Mouse (Mus musculus) liver, embryonic 15.5 days (tissue): Measurements from ENCODE around the gene Lclat1. TPM values are rescaled to one million over a fixed set of nuclear protein-coding genes. Genes with fewer than 3 reads are reported as not detected.
"Not testable (repeated sequence)": the region's sequence is repeated elsewhere in the genome, so short reads cannot be mapped to it uniquely, and the experiment has no call there.

Experiments
- ATAC-seq: fragments of 200-750 bp; cut with Nextera tagmentation; 2 replicates; pipeline ENCODE4 v1.8.0; 2017; ENCODE audit warnings: moderate number of reproducible peaks, mild to moderate bottlenecking, moderate library complexity; ENCODE audit not compliant: insufficient read depth
- H3K27ac ChIP-seq: fragments of 300-500 bp; sonication (generic); replicated peaks from 2 replicates; pipeline ENCODE4 v1.5.1; 2015; ENCODE audit warnings: mild to moderate bottlenecking, inconsistent platforms
- H3K27me3 ChIP-seq: fragments of 300-500 bp; sonication (generic); 2 replicates; pipeline ENCODE4 v1.6.1; 2015; ENCODE audit warnings: mild to moderate bottlenecking, inconsistent platforms
- H3K36me3 ChIP-seq: fragments of 300-500 bp; sonication (generic); replicated peaks from 2 replicates; pipeline ENCODE4 v1.6.1; 2015; ENCODE audit warnings: moderate library complexity, mild to moderate bottlenecking, inconsistent platforms
- H3K4me1 ChIP-seq: fragments of 300-500 bp; sonication (generic); replicated peaks from 2 replicates; pipeline ENCODE4 v1.6.1; 2015; ENCODE audit warnings: inconsistent platforms
- H3K4me2 ChIP-seq: fragments of 300-500 bp; sonication (generic); 2 replicates; pipeline ENCODE4 v1.6.1; 2015; ENCODE audit warnings: moderate library complexity, mild to moderate bottlenecking, inconsistent platforms
- H3K4me3 ChIP-seq: fragments of 300-500 bp; sonication (generic); replicated peaks from 2 replicates; pipeline ENCODE4 v1.5.1; 2015; ENCODE audit warnings: mild to moderate bottlenecking, inconsistent platforms
- H3K9ac ChIP-seq: fragments of 300-500 bp; sonication (generic); 2 replicates; pipeline ENCODE4 v1.6.1; 2015; ENCODE audit warnings: moderate library complexity, mild to moderate bottlenecking, inconsistent platforms
- H3K9me3 ChIP-seq: fragments of 300-500 bp; sonication (generic); replicated peaks from 2 replicates; pipeline ENCODE4 v1.6.1; 2016; ENCODE audit warnings: inconsistent platforms
- WGBS: fragments of 180-500 bp; shearing (Covaris S2); methylation state at CpG from one replicate; pipeline ENCODE4 v1.1.7; 2015; ENCODE audit warnings: mixed read lengths; ENCODE audit not compliant: insufficient replicate concordance; 5-methylcytosine and 5-hydroxymethylcytosine counted together
- polyA plus RNA-seq: library from polyadenylated mRNA; unstranded; fragments of >200 nt; fragmentation: Nextera tagmentation; extraction: Ambion mirVana; gene quantifications from 2 replicates; pipeline ENCODE4 v1.2.1, GENCODE M21; 2015

Lclat1 gene
- polyA plus RNA-seq, 1 experiment from 2014 or later: 2.5 TPM

DNA sequence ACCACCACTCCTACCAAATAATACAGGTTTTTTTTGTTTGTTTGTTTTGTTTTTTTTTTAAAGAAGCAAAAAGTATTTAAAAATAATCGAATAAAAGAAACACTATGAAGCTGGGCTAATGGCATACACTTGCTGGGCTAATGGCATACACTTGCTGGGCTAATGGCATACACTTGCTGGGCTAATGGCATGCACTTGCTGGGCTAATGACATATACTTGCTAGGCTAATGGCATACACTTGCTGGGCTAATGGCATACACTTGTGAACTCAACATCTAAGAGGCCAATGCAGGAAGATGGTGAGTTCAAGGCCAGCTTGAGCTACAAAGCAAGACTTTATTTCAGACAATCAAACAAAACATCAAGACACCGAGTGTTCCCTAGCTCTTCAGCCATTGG lies 154.8 kb downstream of the Lclat1 start:
- no peak overlapping the region for H3K9ac ChIP-seq
- ATAC-seq: no peak
- no peak overlapping the region for H3K27ac ChIP-seq
- 58% methylated on average over 2 of the region's 2 CpGs for WGBS
- H3K4me3 ChIP-seq: no peak overlapping the region
- no peak overlapping the region for H3K4me2 ChIP-seq
- H3K36me3 ChIP-seq: no peaks in the 10 kb centered on the region
- H3K9me3 ChIP-seq: no peaks in the 10 kb centered on the region
- H3K4me1 ChIP-seq: no peaks in the 10 kb centered on the region
- no peaks in the 10 kb centered on the region for H3K27me3 ChIP-seq

GRCm38 (mm10) chr17:73263077-73263501 lies 155.3 kb downstream of the Lclat1 start:
- no peaks in the 10 kb centered on the region for H3K9me3 ChIP-seq
- no peaks in the 10 kb centered on the region for H3K4me1 ChIP-seq
- H3K27ac ChIP-seq: no peak overlapping the region
- no peaks in the 10 kb centered on the region for H3K27me3 ChIP-seq
- no peaks in the 10 kb centered on the region for H3K36me3 ChIP-seq
- ATAC-seq: no peak
- no peak overlapping the region for H3K4me2 ChIP-seq
- no peak overlapping the region for H3K4me3 ChIP-seq
- H3K9ac ChIP-seq: no peak overlapping the region
- WGBS: 38% methylated on average over 8 of the region's 8 CpGs

DNA sequence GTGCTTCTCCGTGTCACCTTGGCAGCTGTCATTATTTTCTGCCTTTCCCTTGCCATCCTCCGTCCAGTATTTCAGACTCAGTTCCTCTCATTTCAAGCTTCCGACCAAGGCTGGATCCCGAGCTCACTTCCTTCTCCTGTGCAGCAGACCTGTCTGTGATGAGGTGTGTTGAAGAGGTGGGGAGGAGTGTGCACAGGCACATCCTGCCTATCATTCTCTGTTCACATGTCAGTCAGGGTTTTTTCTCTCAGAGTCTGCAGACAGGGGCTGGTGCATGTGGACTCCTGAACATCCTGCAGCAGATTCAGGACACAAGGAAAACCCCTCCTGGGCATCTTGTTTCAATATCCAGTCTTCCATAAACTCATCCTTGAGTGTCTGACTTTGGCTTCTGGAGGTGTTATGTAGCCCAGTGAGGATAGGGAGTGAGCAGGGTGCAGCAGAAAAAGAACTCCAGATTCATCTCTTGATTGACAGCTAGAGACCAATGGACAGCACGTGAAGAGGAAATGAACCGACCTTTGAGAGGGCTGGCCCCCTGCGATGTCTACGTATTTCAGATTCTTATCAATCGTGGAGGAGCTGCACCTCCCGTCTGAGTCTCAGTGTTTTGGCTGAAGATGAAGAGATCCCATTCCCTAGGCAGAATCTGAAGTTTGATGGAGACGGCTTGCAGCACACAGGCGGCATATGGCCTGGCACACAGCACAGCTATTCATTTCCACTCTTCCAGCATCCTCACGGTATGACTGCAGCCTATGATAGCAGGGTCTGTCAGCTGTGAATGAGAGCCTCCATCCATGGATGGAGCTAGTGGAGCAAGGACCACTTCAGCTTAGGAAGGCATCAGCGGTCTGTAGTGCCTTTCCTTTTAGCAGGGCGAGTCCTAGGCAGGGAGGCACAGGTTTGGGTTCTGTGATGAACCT lies 163.3 kb downstream of the Lclat1 start:
- no peak overlapping the region for H3K4me3 ChIP-seq
- H3K9ac ChIP-seq: no peak overlapping the region
- no peaks in the 10 kb centered on the region for H3K4me1 ChIP-seq
- WGBS: 40% methylated on average over 15 of the region's 15 CpGs
- no peak overlapping the region for H3K4me2 ChIP-seq
- no peaks in the 10 kb centered on the region for H3K9me3 ChIP-seq
- no peaks in the 10 kb centered on the region for H3K27me3 ChIP-seq
- no peak overlapping the region for H3K27ac ChIP-seq
- no peak for ATAC-seq
- H3K36me3 ChIP-seq: no peaks in the 10 kb centered on the region

DNA sequence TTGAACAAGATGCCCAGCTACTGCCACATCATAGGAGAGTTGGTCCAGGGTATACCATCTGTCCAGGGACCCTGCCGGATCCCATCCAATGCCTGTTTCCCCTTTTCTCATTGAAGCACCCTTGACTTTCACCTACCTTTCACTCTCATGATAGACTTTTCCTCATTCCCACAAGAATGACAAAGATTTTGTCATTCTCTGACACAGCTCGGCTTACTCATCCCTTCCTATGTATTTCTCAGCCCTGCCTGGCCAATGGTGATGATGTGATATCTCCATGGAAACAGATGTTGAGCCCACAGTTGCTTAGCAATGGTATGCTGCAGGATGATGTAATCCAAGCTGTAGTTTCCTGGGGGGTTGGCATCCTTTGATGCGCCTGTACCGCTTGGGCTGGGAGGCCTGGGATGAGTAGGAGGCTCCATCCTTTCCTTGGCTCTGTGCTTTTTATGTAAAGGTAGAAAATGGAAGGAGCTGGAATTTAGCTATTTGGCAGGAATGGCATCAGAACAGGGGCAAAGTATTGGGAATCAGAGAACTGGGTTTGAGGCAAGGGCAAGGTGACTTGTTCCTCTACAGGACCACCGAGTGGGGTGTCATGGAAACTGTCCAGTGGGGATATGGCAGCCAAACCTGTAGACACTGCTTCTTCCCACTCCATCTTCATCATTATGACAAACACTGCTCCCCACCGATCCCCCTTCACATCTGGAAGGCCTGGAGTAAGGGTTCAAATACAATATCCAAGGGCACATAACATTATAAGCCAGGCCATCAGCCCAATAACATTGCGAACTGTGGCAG lies 164.2 kb downstream of the Lclat1 start:
- H3K27ac ChIP-seq: no peak overlapping the region
- no peak overlapping the region for H3K4me3 ChIP-seq
- ATAC-seq: no peak
- WGBS: 68% methylated on average over 7 of the region's 7 CpGs
- no peaks in the 10 kb centered on the region for H3K27me3 ChIP-seq
- H3K9ac ChIP-seq: no peak overlapping the region
- H3K4me2 ChIP-seq: no peak overlapping the region
- H3K4me1 ChIP-seq: no peaks in the 10 kb centered on the region
- H3K9me3 ChIP-seq: no peaks in the 10 kb centered on the region
- H3K36me3 ChIP-seq: no peaks in the 10 kb centered on the region

DNA sequence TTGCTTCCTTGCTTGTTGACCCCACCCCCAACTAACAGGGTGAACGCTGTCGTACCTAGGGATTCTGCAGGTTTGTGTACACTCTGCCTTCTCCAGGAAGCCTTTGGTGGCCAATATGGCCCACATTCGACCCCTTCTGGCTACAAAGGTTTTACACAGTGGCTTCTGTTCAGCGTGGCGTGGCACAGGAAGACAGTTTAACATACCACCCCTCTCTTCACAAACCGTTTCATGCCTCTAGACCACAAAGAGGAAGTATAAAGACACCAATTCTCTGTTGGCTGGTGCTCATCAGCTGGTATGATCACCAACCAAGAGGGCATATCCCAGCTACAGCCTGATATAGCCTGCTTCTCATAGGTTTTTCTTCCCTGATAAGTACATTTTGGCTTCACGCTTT lies 166.0 kb downstream of the Lclat1 start:
- 28% methylated on average over 7 of the region's 7 CpGs for WGBS
- no peaks in the 10 kb centered on the region for H3K9me3 ChIP-seq
- H3K9ac ChIP-seq: no peak overlapping the region
- no peak overlapping the region for H3K27ac ChIP-seq
- H3K4me1 ChIP-seq: no peaks in the 10 kb centered on the region
- H3K4me3 ChIP-seq: no peak overlapping the region
- no peaks in the 10 kb centered on the region for H3K27me3 ChIP-seq
- no peak for ATAC-seq
- H3K36me3 ChIP-seq: no peaks in the 10 kb centered on the region
- H3K4me2 ChIP-seq: no peak overlapping the region

DNA sequence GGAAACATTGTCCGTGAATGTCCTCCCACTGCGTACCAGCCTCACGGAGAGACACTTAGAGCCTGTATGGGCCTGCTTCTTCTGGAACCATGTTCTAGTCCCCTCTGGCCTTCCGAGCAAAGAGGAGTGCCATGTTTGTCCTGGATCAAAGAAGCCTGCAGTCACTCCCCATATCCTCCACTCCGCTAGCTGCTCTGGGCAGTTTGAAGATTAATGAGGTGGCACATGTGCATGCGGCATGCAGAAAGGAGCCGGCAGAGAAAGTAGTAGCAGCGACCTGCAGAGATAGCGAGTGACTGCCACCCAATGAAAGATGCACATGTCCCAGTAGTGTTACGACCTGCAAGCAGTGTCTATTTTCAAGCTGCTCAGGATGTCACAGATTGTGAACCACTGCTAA lies 167.3 kb downstream of the Lclat1 start:
- ATAC-seq: no peak
- WGBS: 76% methylated on average over 10 of the region's 10 CpGs

GRCm38 (mm10) chr17:73277770-73278169 lies 170.0 kb downstream of the Lclat1 start:
- no peak overlapping the region for H3K4me2 ChIP-seq
- 76% methylated on average over 4 of the region's 4 CpGs for WGBS
- no peaks in the 10 kb centered on the region for H3K4me1 ChIP-seq

More for the DNA sequence above, 167.3 kb downstream of the Lclat1 start:
- H3K4me2 ChIP-seq: no peak overlapping the region
- H3K4me1 ChIP-seq: no peaks in the 10 kb centered on the region
- no peak overlapping the region for H3K4me3 ChIP-seq
- no peaks in the 10 kb centered on the region for H3K9me3 ChIP-seq
- no peak overlapping the region for H3K9ac ChIP-seq
- no peak overlapping the region for H3K27ac ChIP-seq
- no peaks in the 10 kb centered on the region for H3K36me3 ChIP-seq
- no peaks in the 10 kb centered on the region for H3K27me3 ChIP-seq

GRCm38 (mm10) chr17:73282702-73283101 lies 174.9 kb downstream of the Lclat1 start:
- H3K27me3 ChIP-seq, H3K9ac ChIP-seq, H3K4me1 ChIP-seq, H3K4me3 ChIP-seq, ATAC-seq, H3K9me3 ChIP-seq, H3K4me2 ChIP-seq, H3K27ac ChIP-seq, H3K36me3 ChIP-seq: not testable (repeated sequence)
- 36% methylated on average over 6 of the region's 6 CpGs for WGBS

More at GRCm38 (mm10) chr17:73277770-73278169, 170.0 kb downstream of the Lclat1 start:
- H3K9ac ChIP-seq: no peak overlapping the region
- H3K9me3 ChIP-seq: no peaks in the 10 kb centered on the region
- H3K27me3 ChIP-seq: no peaks in the 10 kb centered on the region
- no peaks in the 10 kb centered on the region for H3K36me3 ChIP-seq
- H3K4me3 ChIP-seq: no peak overlapping the region
- no peak for ATAC-seq
- H3K27ac ChIP-seq: no peak overlapping the region

DNA sequence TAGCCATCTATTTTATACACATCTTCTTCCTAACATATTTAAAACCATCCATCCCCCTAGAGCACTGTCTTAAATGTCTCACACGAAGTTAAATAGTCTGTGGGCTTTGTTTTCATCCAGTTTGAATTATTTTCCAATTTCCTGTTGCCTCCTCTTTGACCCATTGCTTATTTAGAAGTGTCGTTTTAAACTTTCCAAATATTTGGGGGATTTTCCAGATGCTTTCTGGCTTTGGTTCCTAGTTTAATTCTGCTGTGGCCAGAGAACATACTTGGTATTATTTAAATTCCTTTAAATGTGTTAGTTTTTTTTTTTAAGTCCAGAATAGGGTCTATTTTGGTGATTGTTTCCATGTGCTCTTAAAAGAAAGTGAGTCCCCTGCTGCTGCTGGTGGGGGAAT lies 176.5 kb downstream of the Lclat1 start:
- Histone ChIP-seq H3K4me2 (no peak overlapping the region), H3K9ac (no peak overlapping the region), H3K36me3 (no peaks in the 10 kb centered on the region), H3K4me3 (no peak overlapping the region), H3K27ac (no peak overlapping the region), H3K27me3 (no peaks in the 10 kb centered on the region), H3K4me1 (no peaks in the 10 kb centered on the region), H3K9me3 (no peaks in the 10 kb centered on the region)
- WGBS: 38% methylated on average over 2 of the region's 2 CpGs
- ATAC-seq: no peak
